Mouse (Mus musculus): ENCODE results near the gene Lrch3. TPM values are rescaled to one million over a fixed set of nuclear protein-coding genes. Genes with fewer than 3 reads are reported as not detected.
"Not testable (repeated sequence)": the region's sequence is repeated elsewhere in the genome, so short reads cannot be mapped to it uniquely, and the experiment has no call there.

Lrch3 gene
- total RNA-seq (2021) = 10 to 100 TPM; 28.9 to 31.6 TPM
- long read RNA-seq, experiment 1, full-length matches to known transcripts = 2 of 11 reads
- long read RNA-seq, experiment 1, partial matches to known transcripts = 2 of 11 reads
- long read RNA-seq, experiment 1, other reads (novel, unspliced or antisense) = 7 of 11 reads
- long read RNA-seq, experiment 2, full-length matches to known transcripts = 4 of 10 reads
- long read RNA-seq, experiment 2, partial matches to known transcripts = 1 of 10 reads
- long read RNA-seq, experiment 2, other reads (novel, unspliced or antisense) = 5 of 10 reads

DNA sequence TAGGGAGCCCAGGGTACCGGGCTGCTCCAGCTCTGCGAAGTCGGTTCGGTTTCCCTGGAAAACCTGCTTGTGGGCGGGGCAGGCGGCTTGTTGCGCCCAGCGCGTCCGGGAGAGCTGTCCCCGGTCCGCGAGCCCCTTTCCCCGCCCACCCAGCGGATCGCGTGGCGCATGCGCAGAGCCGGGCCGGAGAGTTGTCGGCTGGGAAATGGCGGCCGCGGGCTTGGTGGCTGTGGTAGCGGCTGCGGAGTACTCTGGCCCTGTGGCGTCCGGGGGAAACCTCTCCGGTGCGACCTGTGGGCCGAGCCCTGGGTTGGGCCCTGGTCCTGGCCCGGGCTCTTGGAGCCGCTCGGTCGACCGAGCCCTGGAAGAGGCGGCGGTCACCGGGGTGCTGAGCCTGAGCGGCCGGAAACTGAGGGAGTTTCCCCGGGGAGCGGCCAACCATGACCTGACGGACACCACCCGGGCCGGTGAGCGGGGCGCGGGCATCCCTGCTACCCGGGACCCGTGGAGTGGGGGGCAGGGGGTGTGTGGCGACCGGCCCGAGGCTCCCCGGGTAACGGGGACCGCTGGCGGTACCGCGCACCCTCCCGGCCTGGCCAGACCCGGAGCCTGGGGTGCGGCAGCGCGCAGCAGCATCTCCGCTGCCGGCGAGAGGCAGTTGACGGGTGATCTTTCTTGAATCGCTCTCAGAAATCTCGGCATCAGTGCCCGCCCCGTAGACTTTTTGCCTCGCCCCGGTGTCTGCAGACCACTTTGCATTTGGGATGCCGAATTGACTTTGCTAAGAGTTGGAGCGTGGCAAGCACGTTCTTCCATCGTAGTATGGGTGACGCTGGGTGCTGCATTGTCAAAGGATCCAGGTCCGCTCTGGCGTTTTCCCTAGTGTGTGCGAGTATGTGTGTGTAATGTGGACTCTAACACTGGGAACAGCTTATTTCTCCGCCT lies at the start of gene Lrch3:
Gene Lrch3 (plus strand): TSS at position 164 of the 945 bp plus-strand sequence.
- peak; percentile 89 to 93 for DNase-seq (ENCODE audit: low spot score in 2 of 2)
- intact Hi-C loops (cut with DNase I) = no loop called here

DNA sequence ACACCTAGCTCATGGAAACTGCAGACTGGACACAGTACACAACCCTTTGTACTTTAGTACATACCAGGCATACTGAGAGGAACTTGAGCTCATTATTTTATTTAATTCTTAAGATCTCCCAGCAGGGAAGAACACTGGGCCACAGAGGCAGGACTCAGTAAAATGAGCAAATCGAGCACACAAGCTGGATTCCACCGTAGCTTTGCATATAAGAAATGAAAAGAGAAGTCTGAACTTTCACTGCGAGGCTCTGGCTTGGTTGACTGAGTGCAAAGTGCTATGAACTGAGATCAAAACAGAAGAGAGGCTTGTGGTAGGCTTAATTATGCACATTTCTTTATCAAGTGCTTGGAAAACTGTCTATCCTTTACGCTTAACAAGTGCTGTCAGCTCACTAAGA lies 48.5 kb upstream of the Lrch3 start:
- intact Hi-C loops (cut with DNase I) = loop anchor here (5.0 kb wide), 1 partner anchor 53 kb away; the partner anchor contains the start of gene Smbd1
- DNase-seq (ENCODE audit: low spot score in 2 of 2) = no peak

DNA sequence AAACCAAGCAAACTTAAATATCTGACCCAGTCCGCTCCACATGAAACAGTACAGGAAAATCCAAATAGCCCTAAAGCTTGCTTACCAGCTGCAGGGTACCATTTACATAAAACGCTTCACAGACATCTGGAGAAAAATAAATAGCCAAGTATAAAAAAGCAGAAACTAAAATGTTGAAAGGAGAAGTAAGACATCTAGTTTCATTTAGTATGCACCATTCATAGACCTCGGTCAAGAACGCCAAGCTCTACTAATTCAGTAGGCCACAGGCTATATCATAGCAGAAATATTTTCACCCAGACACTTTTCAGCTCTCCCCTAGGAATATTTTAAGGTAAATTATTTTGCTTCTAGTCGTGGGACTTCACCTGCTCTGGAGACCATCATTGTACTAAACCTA lies 47.2 kb upstream of the Lrch3 start:
- DNase-seq (ENCODE audit: low spot score in 2 of 2) = no peak
- intact Hi-C loops (cut with DNase I) = loop anchor here (5.0 kb wide), 1 partner anchor 54 kb away; the partner anchor contains the start of gene Smbd1

DNA sequence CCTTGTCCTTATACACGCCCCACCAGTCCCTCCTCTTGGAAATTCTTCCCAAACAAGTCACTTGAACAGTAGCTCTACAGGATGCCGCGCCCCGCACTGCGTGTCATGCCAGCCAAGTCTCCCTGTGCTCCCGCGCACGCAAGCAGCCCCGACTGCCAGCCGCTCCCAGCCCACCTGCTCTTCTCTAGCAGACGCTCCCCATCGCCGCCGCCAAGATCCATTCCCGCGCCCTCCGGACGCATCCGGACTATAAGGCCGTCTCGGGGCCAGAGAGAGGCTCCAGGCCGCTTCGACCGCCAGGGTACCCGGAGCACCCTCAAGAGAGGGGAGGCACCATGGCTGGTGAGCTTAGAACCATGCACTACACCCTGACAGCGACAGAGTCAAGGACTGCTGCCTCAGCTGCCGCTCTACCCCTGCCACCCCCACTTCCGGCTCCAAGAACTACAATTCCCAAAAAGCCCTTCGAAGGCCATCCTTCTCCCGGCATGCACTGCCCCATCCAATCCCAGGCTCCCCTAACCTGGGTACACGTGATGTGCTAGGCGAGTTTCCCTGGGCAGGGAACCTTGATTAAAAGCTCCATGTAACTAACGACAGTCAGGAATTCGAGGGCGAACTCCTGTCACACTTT lies 45.9 kb upstream of the Lrch3 start:
- peak; percentile 89 to 93 for DNase-seq (ENCODE audit: low spot score in 2 of 2)
- intact Hi-C loops (cut with DNase I) = loop anchor here (5.0 kb wide), 1 partner anchor 56 kb away; the partner anchor contains the start of gene Smbd1

DNA sequence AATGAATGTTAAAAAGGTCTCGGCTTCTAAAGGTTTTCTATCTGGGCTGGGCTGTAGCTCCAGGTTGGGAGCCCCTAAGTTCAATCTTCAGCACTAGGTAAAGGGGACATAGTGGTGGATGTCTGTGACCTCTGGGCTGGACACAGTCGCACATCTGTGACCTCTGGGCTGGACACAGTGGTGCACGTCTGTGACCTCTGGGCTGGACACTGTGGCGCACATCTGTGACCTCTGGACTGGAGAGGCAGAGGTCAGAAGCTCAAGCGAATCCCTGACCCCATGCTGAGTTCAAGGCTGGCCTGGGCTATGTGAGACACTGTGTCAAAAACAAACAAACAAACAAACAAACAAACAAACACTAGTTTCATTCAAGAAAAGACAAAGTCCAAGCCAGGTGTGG lies 43.7 kb upstream of the Lrch3 start:
- intact Hi-C loops (cut with DNase I) = no loop called here
- DNase-seq (ENCODE audit: low spot score in 2 of 2) = no peak

DNA sequence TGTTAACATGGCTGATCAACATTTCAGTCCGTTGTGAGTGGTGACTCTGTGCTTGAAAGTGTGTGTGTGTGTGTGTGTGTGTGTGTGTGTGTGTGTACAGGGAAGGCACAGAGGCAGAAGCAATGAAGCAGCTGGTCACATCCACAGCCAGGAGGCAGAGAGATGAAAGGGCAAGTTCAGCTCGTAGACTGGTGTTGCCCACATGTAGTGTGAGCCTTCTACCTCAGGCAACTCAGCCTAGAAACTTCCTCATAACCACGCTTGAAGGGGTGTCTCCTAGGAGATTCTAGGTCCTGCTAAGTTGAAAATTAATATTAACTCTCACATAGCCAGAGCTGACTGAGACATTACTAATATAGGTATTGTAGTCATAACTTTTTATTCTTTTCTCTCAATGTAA lies 40.5 kb upstream of the Lrch3 start:
- intact Hi-C loops (cut with DNase I) = no loop called here
- DNase-seq (ENCODE audit: low spot score in 2 of 2) = no peak

DNA sequence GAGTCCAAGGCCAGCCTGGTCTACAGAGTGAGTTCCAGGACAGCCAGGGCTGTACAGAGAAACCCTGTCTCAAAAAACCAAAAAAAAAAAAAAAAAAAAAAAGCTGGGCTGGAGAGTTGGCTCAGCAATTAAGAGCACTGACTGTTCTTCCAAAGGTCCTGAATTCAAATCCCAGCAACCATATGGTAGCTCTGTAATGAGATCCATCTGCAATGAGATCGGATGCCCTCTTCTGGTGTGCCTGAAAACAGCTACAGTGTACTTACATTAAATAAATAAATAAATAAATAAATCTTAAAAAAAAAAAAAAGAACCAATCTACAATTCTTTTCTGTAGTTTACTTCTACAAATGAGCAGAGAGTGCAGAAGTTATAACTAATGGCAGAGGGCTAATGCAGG lies 38.6 kb upstream of the Lrch3 start:
- intact Hi-C loops (cut with DNase I) = loop anchor here (5.0 kb wide), 1 partner anchor 48 kb away; no protein-coding TSS in a partner anchor
- DNase-seq (ENCODE audit: low spot score in 2 of 2) = not testable (repeated sequence)

DNA sequence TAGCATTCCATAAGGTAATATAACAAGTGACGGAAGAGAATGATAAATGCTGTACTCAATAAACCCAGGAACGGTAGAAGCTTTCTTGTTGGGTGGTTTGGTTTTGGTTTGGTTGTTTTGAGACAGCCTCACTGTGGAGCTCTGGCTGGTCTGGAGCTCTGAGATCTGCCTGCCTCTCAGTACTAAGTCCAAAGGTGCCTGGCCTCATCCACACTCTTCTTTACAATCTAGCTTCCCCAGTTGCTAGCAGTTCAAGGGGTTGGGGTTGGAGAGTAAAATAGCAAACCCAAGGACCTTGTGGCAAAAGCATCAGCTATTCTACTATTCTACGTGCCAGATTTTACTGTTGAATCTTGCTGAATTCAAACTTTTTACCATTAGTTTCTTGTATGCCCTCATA lies 38.1 kb upstream of the Lrch3 start:
- no peak for DNase-seq (ENCODE audit: low spot score in 2 of 2)
- intact Hi-C loops (cut with DNase I) = loop anchor here (5.0 kb wide), 1 partner anchor 49 kb away; no protein-coding TSS in a partner anchor

DNA sequence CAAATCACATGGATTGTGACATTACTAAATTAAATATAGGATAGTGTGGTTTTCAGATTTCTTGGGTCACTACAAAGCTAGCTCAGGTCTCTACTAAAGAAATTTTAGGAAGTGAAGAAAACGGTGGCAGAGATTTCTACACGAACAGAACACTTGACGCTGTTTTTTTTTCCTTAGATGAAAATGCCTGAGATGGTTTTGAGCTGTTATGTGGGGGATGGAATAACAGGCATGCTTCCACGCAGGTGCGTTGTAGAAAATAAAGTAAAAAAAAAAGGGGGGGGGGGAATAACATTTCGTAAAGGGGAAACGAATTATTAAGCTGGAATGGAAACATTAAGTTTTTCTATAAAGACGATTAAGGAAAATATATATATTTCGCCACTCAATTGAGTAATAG lies 37.1 kb upstream of the Lrch3 start:
- intact Hi-C loops (cut with DNase I) = loop anchor here (5.0 kb wide), 1 partner anchor 50 kb away; no protein-coding TSS in a partner anchor
- no peak for DNase-seq (ENCODE audit: low spot score in 2 of 2)

DNA sequence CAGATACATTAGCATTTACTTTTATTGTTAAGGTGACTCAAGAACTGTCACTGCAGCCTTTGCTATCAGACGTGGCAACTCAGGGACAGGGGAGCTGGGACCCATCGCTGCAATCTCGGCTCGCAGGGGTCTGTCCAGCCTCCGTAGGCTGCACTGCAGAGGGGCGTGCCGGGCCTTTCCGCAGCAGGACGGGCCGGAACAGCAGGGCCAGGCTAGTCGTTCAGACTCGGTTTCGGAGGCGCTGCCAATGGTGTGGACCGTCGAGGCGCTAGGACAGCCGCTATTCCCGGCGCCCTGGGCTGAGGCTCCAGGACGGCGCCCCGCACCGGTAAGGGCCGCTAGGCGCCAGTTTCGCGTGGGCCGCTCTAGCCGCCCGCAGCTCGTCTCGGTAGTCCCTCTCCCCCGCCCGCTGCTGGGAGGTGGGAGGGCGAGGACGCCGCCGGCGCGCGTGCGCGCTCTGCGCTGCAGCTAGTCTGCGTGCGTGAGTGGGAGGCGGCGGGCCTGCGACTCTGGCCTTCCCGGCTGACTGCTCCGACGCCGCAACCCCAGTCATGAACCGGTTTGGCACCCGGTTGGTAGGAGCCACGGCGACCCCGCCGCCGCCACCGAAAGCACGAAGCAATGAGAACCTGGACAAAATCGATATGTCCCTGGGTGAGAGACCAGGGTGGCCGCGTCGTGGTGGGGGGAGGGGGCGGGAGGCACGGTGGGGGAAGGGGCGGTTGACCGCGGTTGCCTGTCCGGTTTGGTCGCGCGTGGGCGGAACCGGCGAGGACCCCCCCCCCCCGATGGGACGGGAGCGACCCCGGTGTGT lies 36.4 kb upstream of the Lrch3 start, which contains the start of the genes Fyttd1 and Rubcn:
Gene Fyttd1 (plus strand): TSS at position 158 of the 814 bp plus-strand sequence.
Gene Rubcn (minus strand): TSS at position 424 of the 814 bp plus-strand sequence.
- peak; percentile 95 for DNase-seq (ENCODE audit: low spot score in 2 of 2)
- intact Hi-C loops (cut with DNase I) = loop anchor here (5.0 kb wide), 1 partner anchor 50 kb away; no protein-coding TSS in a partner anchor

DNA sequence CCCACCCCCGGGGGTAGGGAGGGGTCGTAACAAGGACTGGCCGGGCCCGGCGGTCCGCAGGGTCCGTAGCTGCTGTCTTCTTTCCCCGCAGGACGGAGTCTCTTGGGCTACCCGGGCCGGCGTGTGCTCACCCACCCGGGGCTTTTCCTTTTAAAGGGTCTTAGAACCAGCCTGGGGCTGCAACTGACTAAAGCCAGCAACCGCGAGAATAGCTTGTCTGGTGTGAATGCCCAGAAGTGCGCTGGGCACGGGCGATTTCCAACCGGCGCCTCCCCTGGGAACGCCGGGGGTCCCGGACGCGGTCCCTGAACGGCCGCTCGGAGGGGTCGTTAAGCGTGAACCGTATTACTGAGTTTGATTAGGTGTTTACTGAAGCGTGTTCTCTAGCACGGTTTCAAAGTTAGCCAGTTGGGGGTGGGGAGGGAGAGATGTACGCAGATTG lies 35.7 kb upstream of the Lrch3 start:
- intact Hi-C loops (cut with DNase I) = loop anchor here (5.0 kb wide), 1 partner anchor 51 kb away; no protein-coding TSS in a partner anchor
- no peak for DNase-seq (ENCODE audit: low spot score in 2 of 2)

DNA sequence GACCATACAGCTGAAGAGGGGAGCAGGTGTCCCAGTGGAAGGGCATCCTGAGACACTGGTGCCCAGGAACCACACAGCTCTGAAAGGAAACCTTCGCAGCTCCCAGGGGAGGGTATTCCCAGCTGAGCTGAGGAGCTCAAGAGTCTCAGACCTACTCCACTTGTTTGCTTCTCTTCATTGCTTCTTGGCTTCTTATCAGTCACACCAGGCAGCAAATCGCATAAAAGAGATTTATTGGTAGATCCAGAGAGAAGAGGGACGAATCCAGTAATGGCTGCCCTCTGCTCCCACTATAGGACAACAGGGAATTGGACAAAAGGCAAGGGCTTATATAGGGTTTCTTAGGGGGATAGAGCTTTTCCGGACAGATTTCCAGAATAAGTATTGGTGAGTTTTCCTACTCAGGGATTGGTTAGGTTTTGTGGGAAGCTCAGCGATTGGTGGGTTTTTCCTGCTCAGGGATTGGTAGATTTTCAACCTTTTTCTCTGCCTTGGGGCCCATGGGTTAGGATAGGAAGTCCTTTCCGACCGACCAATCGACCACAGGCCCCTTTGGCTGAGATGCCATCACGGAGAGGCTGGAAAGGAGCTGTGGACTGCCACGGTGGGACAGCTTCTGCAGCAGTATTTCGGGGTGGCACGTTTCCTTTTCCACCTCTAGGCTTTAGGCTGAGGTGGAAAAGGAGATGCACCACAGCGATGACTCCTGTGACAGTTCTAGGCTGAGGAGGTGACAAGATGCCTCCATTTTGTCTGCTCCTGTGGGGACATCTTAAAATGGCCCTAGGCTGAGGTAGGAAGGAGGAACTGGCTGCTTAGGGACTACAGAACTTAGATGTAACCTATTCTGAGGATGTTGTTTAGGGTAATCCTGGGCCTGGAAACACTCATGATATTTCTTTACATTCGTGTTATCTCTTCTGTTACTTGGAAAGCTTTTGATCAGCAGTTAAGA lies 34.7 kb upstream of the Lrch3 start:
- intact Hi-C loops (cut with DNase I) = loop anchor here (5.0 kb wide), 1 partner anchor 52 kb away; no protein-coding TSS in a partner anchor
- no peak for DNase-seq (ENCODE audit: low spot score in 2 of 2)

DNA sequence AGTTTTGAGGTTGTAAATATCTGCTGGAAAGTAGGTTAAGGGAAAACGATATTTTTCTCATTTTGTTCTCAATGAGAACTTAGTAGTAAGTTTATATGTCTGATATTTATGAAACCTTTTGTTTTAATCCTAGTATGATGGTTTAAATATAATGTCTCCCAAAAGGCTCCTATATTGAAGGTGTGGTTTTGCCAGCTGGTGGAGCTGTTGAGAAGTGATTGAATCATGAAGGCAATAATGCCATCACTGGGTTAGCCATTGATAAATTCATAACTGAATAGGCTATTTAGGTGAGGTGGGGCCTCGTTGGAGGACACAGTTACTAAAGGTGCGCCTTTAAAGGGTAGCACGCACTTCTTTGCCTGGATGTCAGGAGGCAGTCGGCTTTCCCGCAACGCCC lies 32.4 kb upstream of the Lrch3 start:
- intact Hi-C loops (cut with DNase I) = no loop called here
- no peak for DNase-seq (ENCODE audit: low spot score in 2 of 2)

DNA sequence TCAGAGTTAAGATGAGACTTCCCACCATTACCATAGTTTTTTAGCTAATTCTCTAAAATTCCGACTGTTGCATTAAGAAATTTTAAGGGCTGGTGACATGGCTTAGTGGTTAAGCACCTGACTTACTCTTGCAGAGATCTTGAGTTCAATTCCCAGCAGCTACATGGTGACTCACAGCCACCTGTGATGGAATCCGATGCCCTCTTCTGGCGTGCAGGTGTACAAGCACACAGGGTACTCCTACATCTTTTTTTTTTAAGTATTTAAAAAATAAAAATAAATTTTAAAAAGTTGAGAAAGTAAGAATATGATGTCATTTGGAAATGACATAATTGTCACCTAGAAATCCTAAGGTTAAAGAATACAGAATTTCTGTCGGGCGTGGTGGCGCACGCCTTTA lies 25.9 kb upstream of the Lrch3 start:
- intact Hi-C loops (cut with DNase I) = loop anchor here (5.0 kb wide), 1 partner anchor 76 kb away; the partner anchor contains the start of gene Smbd1
- no peak for DNase-seq (ENCODE audit: low spot score in 2 of 2)

DNA sequence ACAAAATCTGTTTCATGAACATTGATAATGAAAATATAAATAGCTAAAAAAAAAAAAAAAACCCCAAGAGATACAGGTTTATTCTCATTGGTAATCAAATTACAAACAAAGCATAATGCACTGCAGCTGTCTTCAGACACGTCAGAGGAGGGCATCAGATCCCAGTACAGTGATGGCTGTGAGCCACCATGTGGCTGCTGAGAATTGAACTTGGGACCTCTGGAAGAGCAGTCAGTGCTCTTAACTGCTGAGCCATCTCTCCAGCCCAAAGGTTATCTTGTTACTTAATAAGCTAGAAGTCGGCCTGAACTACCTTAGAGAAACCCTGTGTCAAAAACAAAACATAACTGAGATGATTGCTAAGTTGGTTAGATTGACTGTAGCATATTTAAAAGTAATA lies 24.0 kb upstream of the Lrch3 start:
- intact Hi-C loops (cut with DNase I) = loop anchor here (5.0 kb wide), 1 partner anchor 78 kb away; the partner anchor contains the start of gene Smbd1
- DNase-seq (ENCODE audit: low spot score in 2 of 2) = no peak

DNA sequence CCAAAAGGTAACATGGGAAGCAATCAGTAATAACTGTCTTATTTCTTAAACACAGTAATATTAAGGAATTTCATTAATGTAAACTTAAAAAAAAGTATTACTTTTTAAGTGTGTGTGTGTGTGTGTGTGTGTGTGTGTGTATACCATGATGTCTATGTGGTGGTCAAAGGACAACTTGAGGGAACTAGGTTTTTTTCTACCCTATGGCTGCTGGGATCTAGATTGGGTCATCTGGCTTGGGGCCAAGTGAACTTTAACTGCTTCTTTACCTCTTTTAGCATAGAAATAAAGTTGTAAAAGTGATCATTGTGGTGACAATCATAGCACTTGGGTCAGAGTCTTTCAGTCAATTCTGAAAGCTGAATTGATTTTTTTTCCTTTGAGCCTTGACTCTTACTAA lies 17.8 kb upstream of the Lrch3 start:
- no peak for DNase-seq (ENCODE audit: low spot score in 2 of 2)
- intact Hi-C loops (cut with DNase I) = no loop called here

DNA sequence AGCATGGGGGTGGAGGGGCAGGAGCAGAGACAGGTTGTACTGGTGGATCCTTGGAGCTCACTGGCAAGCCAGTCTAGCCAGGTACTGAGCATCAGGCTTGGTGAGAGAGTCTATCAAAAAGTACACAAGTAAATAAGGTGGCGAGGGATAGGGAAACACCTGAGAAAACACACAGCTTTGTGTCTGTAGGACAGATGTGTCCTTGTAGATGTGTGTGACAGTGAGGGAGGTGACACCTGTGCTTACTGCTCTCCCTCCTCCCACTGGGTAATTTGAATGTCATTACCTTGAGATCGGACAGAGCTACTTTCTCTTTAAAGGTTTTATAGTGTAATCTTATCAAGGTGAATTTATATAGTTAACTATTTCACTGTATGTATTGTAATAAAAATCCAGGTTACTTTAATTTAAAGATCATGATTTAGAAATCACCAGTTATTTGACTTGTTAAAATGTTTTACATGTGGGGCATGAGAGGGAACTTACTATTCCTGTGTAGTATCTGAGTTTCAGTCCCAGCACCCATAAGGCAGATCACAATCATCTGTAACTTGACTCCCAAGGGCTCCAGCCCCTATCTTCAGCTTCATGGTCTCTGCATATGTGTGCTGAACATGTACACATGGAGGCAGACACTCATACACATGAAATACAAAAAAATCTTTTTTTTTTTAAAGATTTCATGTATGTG lies 12.4 kb upstream of the Lrch3 start:
- DNase-seq (ENCODE audit: low spot score in 2 of 2) = no peak
- intact Hi-C loops (cut with DNase I) = no loop called here

Measured in left cerebral cortex, postnatal 14 days (tissue).